Mouse (Mus musculus) kidney, embryonic 16.5 days (tissue): ENCODE measurements around the gene Grid1. TPM values are rescaled to one million over a fixed set of nuclear protein-coding genes. Genes with fewer than 3 reads are reported as not detected.

ENCODE experiments used
- ATAC-seq: fragments of 200-750 bp; cut with Nextera tagmentation; 2 replicates; pipeline ENCODE4 v1.8.0; 2017; ENCODE audit warnings: moderate TSS enrichment; ENCODE audit not compliant: low FRiP score, low TSS enrichment
- H3K27ac ChIP-seq: fragments of 300-500 bp; sonication (generic); 2 replicates; pipeline ENCODE4 v1.5.1; 2014; ENCODE audit warnings: low read length
- H3K27me3 ChIP-seq: fragments of 300-500 bp; sonication (generic); 2 replicates; pipeline ENCODE4 v1.6.1; 2014; ENCODE audit warnings: low read length, control low read depth, mixed read lengths; ENCODE audit not compliant: insufficient read depth
- H3K36me3 ChIP-seq: fragments of 300-500 bp; sonication (generic); 2 replicates; pipeline ENCODE4 v1.6.1; 2014; ENCODE audit warnings: low read length, control low read depth, mixed read lengths; ENCODE audit not compliant: insufficient read depth
- H3K4me1 ChIP-seq: fragments of 300-500 bp; sonication (generic); 2 replicates; pipeline ENCODE4 v1.6.1; 2014; ENCODE audit warnings: low read length, control low read depth, mixed read lengths; ENCODE audit not compliant: insufficient read depth
- H3K4me2 ChIP-seq: fragments of 300-500 bp; sonication (generic); replicated peaks from 2 replicates; pipeline ENCODE4 v1.6.1; 2014; ENCODE audit warnings: low read depth, low read length
- H3K4me3 ChIP-seq: fragments of 300-500 bp; sonication (generic); 2 replicates; pipeline ENCODE4 v1.5.1; 2014; ENCODE audit warnings: mild to moderate bottlenecking, low read length
- H3K9ac ChIP-seq: fragments of 300-500 bp; sonication (generic); replicated peaks from 2 replicates; pipeline ENCODE4 v1.6.1; 2014; ENCODE audit warnings: low read length
- H3K9me3 ChIP-seq: fragments of 300-500 bp; sonication (generic); 2 replicates; pipeline ENCODE4 v1.6.1; 2016; ENCODE audit warnings: low read length, control low read depth
- WGBS: fragments of 180-500 bp; shearing (Covaris S2); extraction: QIAGEN DNeasy Blood & Tissue Kit; methylation state at CpG from one replicate; pipeline ENCODE4 v1.1.7; 2014; 5-methylcytosine and 5-hydroxymethylcytosine counted together
- polyA plus RNA-seq: library from polyadenylated mRNA; unstranded; fragments of >200 nt; fragmentation: Nextera tagmentation; extraction: Ambion mirVana; gene quantifications from 2 replicates; pipeline ENCODE4 v1.2.1, GENCODE M21; 2015

The Grid1 gene
- polyA plus RNA-seq, 1 experiment from 2014 or later, result 0.89 TPM

DNA sequence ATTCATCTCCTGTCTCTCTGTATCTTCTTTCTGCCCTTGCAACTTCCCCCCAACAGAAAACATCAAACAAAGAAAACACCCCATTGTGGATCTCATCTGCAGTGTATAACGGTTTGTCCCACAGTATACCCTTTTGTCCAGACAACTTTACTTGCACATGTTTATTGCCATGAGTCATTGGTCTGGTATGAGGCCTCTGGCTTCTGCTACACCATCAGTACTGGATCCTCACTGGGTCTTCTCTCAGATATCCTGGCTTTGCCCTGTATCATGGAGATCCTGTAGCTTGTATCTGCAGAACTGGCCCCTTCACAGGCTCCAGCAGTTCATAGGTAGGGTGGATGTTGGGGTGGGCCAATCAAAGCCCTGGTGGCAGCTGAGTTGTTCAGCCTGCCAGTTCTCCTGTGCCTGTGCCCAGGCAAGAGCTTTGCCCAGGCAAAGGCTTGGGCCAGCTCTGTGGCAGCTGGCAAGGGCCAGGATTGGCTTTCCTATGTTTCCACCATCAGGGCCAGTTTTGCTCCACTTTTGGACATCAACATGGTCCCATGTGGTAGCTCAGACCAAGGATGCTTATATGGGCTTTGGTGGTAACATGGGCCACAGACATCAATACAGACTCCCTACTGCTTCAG is 26.4 kb upstream of the Grid1 start:
- Histone ChIP-seq H3K4me3 (no peak overlapping the region), H3K9me3 (peaks cover 7% of the 10 kb centered on the region; the same call in 1 of the 2 replicates), H3K36me3 (no peaks in the 10 kb centered on the region), H3K4me2 (no peak overlapping the region), H3K27me3 (no peaks in the 10 kb centered on the region), H3K27ac (no peak overlapping the region), H3K9ac (no peak overlapping the region), H3K4me1 (no peaks in the 10 kb centered on the region)
- WGBS, result 70% methylated on average over 1 of the region's 1 CpGs
- ATAC-seq, result no peak

DNA sequence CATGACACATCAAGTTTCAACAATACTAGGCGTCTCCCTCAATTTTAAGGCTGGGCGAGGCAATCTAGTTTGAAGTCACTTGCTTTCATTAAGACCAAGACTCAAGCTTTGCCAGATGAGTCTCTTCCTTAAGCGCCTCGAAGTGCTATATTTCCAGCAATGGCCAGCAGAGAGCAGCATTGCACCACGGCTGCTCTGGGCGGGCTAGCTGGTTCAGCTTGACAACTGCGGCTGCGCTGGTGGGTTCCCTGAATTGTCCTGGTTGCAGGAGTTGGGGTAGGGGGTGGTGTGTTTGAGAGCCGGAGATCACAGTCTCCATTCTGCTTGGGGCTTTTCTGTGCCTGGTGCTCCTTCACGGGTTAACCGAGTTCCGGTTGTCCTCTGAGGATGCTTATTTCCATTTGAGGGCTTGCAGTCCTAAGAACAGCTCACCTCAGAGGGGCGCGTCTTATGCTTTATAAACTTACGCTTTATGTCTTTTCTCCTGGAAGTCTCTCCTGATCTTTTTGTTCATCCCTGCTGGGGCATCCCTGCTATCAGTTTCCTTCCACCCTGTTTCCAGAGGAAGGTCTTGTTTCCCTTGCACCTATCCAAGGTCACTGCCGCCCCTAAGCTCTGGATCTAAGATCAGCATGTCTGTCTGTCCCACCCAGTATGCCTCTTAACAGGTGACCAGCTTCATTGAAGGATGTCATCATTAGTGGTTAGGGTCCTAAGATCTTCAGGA is 9.0 kb upstream of the Grid1 start:
- no peaks in the 10 kb centered on the region for H3K36me3 ChIP-seq
- no peak overlapping the region for H3K4me2 ChIP-seq
- peaks cover 5% of the 10 kb centered on the region; the same call in 1 of the 2 replicates for H3K9me3 ChIP-seq
- H3K4me3 ChIP-seq, result no peak overlapping the region
- no peaks in the 10 kb centered on the region for H3K4me1 ChIP-seq
- H3K27me3 ChIP-seq, result peaks cover 7% of the 10 kb centered on the region
- ATAC-seq, result no peak
- WGBS, result 20% methylated on average over 16 of the region's 16 CpGs
- H3K9ac ChIP-seq, result no peak overlapping the region
- no peak overlapping the region for H3K27ac ChIP-seq

DNA sequence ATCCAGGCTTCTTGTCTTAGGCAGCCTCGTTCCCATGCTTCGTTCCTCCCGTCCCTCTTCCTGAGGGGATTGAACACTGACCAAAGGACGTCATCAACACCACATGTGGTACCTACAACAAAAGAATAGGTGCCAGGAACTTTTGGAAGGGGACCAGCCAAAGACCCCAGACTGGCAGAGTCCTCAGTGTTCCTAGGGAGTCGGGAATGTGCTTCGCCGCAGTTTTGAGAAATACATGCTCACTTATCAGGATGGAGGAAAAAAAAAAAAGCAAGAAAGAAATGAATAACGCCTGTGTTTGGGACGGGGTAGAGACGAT is 8.5 kb upstream of the Grid1 start:
- H3K27me3 ChIP-seq, result peaks cover 12% of the 10 kb centered on the region
- H3K27ac ChIP-seq, result no peak overlapping the region
- whole genome bisulfite sequencing, result 67% methylated on average over 10 of the region's 10 CpGs
- peaks cover 5% of the 10 kb centered on the region; the same call in 1 of the 2 replicates for H3K9me3 ChIP-seq
- no peak for ATAC-seq
- no peak overlapping the region for H3K4me2 ChIP-seq
- no peak overlapping the region for H3K9ac ChIP-seq
- no peak overlapping the region for H3K4me3 ChIP-seq
- no peaks in the 10 kb centered on the region for H3K36me3 ChIP-seq
- H3K4me1 ChIP-seq, result no peaks in the 10 kb centered on the region

DNA sequence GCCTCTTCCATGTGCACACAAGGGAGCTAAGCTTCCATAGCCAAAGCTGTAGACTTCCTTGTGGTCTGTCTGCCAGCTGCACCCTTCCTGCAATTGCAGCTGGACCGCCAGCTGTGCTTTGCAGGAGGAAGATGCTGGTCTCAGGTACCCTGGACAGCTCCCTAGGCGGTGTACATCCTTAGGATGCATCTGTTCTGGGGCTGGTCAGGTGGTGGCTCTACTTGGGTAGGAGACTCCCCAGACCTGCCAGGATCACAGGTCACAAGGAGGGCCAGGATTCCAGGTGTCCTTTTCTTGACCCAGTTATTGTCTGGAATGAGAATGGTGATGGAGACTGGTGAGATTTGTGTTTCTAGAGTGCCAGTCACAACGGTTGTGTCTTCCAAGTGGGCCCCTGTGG is 3.6 kb upstream of the Grid1 start:
- no peak overlapping the region for H3K4me3 ChIP-seq
- H3K36me3 ChIP-seq, result no peaks in the 10 kb centered on the region
- no peak for ATAC-seq
- no peak overlapping the region for H3K9ac ChIP-seq
- H3K4me2 ChIP-seq, result no peak overlapping the region
- peaks cover 13% of the 10 kb centered on the region for H3K4me1 ChIP-seq
- H3K27me3 ChIP-seq, result peaks cover 60% of the 10 kb centered on the region
- WGBS, result 30% methylated on average over 3 of the region's 3 CpGs
- peaks cover 5% of the 10 kb centered on the region; the same call in 1 of the 2 replicates for H3K9me3 ChIP-seq
- no peak overlapping the region for H3K27ac ChIP-seq

DNA sequence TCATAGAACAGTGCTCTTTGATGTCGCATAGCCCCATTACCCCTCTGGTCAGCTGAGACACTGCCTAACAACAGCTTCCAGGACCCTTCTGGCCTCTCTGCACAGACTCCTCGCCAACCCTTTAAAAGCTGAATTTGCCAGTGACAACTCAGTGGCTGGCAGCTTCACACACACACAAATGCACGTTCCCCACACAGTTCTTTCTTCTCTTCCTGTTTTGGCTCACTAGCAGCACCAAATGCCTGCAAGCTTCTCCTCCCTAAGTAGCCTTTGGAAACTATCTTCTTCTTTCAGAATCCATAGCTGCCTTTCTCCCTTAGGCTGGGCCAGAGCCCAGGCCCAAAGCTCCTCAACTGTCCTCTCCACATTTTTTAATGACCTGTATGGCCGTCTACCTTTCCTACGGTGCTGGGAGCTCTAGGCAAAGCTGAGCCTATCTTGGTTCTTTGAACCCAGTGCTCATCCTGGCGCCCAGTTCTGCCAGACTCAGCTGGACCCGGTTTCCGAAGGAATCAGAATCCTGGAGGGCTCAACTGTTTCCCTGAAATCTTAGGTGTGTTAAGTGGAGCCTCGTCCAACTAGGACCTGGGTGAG is 1.4 kb upstream of the Grid1 start:
- H3K4me1 ChIP-seq, result peaks cover 19% of the 10 kb centered on the region
- H3K27ac ChIP-seq, result no peak overlapping the region
- peaks cover 79% of the 10 kb centered on the region for H3K27me3 ChIP-seq
- peak overlapping the region; percentile 57; the same call in 1 of the 2 replicates for H3K4me3 ChIP-seq
- ATAC-seq, result no peak
- WGBS, result 2% methylated on average over 9 of the region's 9 CpGs
- H3K36me3 ChIP-seq, result no peaks in the 10 kb centered on the region
- H3K9me3 ChIP-seq, result 0 out of 2 replicates have a peak, but pooled peaks cover under 1% of the 10 kb centered on the region
- no peak overlapping the region for H3K9ac ChIP-seq
- no peak overlapping the region for H3K4me2 ChIP-seq

DNA sequence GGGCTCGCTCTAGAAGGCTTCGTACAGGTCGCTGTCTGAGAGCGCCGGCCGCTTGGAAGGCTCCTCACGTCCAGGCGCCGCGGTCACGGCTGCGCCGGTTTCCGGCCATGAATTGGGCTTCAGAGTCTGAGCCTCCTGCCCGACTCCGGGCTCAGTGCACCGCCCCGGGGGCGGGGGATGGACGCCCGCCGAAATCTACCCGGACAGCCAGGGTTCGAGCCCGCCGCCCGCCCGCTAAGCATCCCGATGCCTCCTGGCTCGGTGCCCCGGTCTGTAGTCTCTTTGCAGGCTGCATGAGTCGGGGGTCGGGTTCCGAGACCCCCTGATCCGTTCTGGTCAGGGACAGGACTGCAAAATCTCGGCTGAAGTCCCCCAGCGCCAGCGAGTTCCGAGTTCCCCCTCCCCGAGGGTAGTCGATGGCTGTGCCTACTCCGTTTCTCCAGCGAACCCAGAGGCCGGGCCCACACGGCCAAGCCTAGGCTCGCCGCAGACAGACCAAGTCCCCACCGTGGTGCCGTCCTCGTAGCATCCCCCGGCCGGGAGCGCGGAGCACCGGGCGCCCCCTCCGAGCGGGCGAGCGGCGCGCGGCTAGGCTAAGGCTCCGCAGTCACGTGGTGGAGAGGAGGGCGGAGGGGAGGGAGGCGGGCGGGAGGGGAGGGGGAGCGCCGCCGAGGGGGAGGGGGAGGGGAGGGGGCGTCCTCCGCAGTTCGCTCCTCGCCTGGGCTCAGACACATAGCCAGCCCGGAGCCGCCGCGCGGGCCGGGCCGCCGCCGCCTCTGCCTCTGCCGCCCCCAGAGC is 588 bp upstream of the Grid1 start:
- peak overlapping the region; percentile 57 for H3K4me3 ChIP-seq
- H3K9me3 ChIP-seq, result no peaks in the 10 kb centered on the region
- peaks cover 19% of the 10 kb centered on the region for H3K4me1 ChIP-seq
- peak overlapping the region; percentile 59 for H3K9ac ChIP-seq
- ATAC-seq, result peak; percentile 71
- H3K27me3 ChIP-seq, result peaks cover 86% of the 10 kb centered on the region
- WGBS, result under 1% methylated on average over 62 of the region's 85 CpGs
- peak overlapping the region; percentile 89 for H3K4me2 ChIP-seq
- H3K27ac ChIP-seq, result no peak overlapping the region
- no peaks in the 10 kb centered on the region for H3K36me3 ChIP-seq

DNA sequence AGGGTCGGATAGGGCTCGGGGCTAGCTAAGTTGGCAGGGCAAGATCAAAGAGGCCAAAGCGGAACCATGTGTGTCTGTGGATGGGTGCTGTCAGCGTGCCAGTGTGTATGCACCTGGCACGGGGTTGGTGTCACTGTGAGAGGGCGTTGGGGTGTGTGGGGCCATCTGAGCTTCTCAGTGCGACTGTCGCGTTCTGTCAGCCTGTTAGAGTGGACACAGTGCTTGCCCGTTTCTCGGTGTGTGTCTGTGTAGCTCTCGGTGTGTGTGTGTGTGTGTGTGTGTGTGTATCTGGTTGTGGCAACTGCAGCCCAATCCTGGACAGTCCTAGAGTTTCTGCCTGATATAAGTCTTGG is 721 bp downstream of the Grid1 start:
- Histone ChIP-seq H3K4me3 (peak overlapping the region; percentile 57), H3K4me1 (peaks cover 19% of the 10 kb centered on the region), H3K4me2 (peak overlapping the region; percentile 89), H3K9ac (no peak overlapping the region; the same call in 1 of the 2 replicates), H3K36me3 (no peaks in the 10 kb centered on the region), H3K27ac (no peak overlapping the region), H3K27me3 (peaks cover 84% of the 10 kb centered on the region), H3K9me3 (no peaks in the 10 kb centered on the region)
- 3% methylated on average over 12 of the region's 12 CpGs for WGBS
- ATAC-seq, result no peak

DNA sequence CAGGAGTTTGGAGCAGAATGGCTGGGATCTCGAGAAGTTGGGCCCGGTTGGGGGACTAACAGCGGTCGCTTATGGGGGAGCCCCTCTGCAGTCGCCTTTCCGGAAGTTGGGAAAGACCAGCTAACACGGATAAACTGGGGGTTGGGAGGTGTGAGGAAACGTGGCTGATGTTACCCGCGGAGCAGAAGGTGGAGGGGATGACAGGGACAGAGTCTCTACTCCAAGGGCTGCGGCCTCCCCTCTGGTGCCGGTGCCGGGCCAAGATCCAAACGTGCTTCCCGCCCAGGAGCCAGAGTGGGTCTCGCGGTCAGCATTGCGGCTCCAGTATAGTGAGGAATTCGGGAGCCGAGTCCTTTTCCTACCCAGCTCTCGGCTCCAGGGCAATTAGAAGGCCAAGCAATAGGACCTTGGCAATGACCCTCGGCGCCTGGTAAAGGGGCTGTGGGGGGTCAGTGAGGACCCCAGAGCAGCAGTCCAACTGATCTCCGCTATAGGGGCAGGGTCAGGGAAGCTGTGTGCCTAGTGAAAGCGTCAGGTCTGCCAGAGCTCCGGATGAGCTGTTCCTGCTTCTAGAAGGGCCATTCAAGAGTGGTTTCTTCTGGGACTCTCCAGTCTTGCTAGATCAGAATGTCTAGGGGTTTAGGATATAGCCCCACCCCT is 1.4 kb downstream of the Grid1 start:
- no peak for ATAC-seq
- Histone ChIP-seq H3K9me3 (no peaks in the 10 kb centered on the region), H3K27me3 (peaks cover 79% of the 10 kb centered on the region), H3K4me3 (peak overlapping the region; percentile 57), H3K4me2 (peak overlapping the region; percentile 89), H3K4me1 (peaks cover 19% of the 10 kb centered on the region), H3K9ac (no peak overlapping the region), H3K27ac (no peak overlapping the region), H3K36me3 (no peaks in the 10 kb centered on the region)
- WGBS, result 2% methylated on average over 26 of the region's 26 CpGs

DNA sequence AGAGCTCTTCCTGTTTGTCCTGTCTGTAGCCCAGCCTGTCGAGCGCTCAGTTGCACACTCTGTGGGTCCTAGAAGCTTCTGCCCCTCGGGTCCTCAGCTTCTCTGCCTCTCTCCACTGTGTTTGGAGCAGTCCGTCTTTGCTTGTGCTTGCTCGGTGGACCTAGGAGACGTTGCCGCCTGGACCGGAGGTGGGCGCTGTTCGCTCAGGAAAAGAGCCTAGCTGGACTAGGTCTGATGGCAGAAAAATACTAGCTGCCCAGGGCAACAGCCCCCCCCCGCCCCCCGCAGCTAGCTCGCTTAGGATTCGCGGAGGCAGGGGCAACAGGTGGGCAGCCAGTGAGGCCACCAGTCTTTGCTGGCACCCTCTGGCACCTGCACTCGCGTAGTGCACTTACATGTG is 3.2 kb downstream of the Grid1 start:
- peak; percentile 24; the same call in 1 of the 2 replicates for ATAC-seq
- no peak overlapping the region for H3K27ac ChIP-seq
- H3K36me3 ChIP-seq, result no peaks in the 10 kb centered on the region
- no peaks in the 10 kb centered on the region for H3K9me3 ChIP-seq
- peak overlapping the region; percentile 48 for H3K4me2 ChIP-seq
- peaks cover 61% of the 10 kb centered on the region for H3K27me3 ChIP-seq
- WGBS, result 3% methylated on average over 17 of the region's 17 CpGs
- H3K9ac ChIP-seq, result no peak overlapping the region
- H3K4me1 ChIP-seq, result peaks cover 19% of the 10 kb centered on the region
- peak overlapping the region; percentile 35 for H3K4me3 ChIP-seq
